Mouse (Mus musculus): ENCODE measurements around the gene Lgals2. TPM values are rescaled to one million over a fixed set of nuclear protein-coding genes. Genes with fewer than 3 reads are reported as not detected.
"Not testable (repeated sequence)": the region's sequence is repeated elsewhere in the genome, so short reads cannot be mapped to it uniquely, and the experiment has no call there.

The Lgals2 gene
- total RNA-seq, 2 experiments from 2014 or later: not detected

GRCm38 (mm10) chr15:78876258-78876696 lies 20.9 kb upstream of the Lgals2 start:
- peak; percentile 83 to 91 for DNase-seq (ENCODE audit: low spot score in 2 of 2)
- intact Hi-C loops (cut with DNase I): no loop called here

GRCm38 (mm10) chr15:78875537-78875936 lies 20.2 kb upstream of the Lgals2 start:
- no peak for DNase-seq (ENCODE audit: low spot score in 2 of 2)
- intact Hi-C loops (cut with DNase I): no loop called here

GRCm38 (mm10) chr15:78874989-78875388 lies 19.7 kb upstream of the Lgals2 start:
- DNase-seq (ENCODE audit: low spot score in 2 of 2): no peak
- intact Hi-C loops (cut with DNase I): loop anchor here (5.0 kb wide), 1 partner anchor 48 kb away; no protein-coding TSS in a partner anchor

- DNase-seq (ENCODE audit: low spot score in 2 of 2): no peak
- intact Hi-C loops (cut with DNase I): loop anchor here (5.0 kb wide), 1 partner anchor 47 kb away; no protein-coding TSS in a partner anchor
Observed at GRCm38 (mm10) chr15:78873803-78874435, 18.6 kb upstream of the Lgals2 start.

- intact Hi-C loops (cut with DNase I): loop anchor here (5.0 kb wide), 1 partner anchor 45 kb away; no protein-coding TSS in a partner anchor
Observed at GRCm38 (mm10) chr15:78872021-78872608, 16.8 kb upstream of the Lgals2 start.

DNA sequence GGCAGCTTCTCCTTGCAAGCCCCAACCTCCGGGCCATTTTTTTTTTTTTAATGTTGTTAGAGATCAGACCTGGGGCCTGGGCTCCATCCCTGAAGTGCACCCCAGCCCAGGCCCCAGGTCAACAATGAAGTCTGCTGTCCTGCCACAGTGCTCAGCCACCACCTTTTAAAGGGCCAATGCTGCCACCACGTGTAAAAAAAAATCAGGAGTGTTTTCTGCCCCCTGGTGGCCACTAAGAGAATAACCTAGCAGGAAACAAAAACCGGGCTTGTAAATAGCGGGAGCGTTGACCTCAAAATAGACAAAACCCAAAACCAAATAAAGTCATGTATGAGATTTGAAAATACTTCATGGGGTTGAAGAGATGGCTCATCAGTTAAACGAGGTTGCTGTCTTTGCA lies 14.4 kb upstream of the Lgals2 start:
- intact Hi-C loops (cut with DNase I): loop anchor here (5.0 kb wide), 1 partner anchor 42 kb away; no protein-coding TSS in a partner anchor
- DNase-seq (ENCODE audit: low spot score in 2 of 2): peak in 1 of 2 experiments; percentile 52

More at GRCm38 (mm10) chr15:78872021-78872608, 16.8 kb upstream of the Lgals2 start:
- no peak for DNase-seq (ENCODE audit: low spot score in 2 of 2)

DNA sequence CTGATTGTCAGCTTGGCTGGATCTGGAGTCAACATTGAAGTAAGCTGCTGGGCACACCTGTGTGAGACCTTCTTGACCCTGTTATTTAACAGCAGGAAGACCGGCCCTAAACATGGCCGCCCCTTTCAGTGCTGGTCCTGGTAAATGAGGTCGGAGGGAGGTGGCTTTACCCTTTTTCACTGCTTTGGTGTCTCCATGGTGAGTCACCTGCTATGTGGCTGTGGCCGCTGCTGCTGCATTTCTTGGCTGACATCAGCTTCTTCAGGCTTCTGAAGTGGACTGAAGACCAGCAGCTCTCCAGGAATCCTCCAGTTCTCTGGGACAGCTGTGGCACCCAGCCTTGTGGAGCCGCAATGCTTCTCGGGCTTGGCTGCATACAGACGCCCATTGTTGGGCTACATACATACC lies 13.5 kb upstream of the Lgals2 start:
- DNase-seq (ENCODE audit: low spot score in 2 of 2): no peak
- intact Hi-C loops (cut with DNase I): no loop called here

GRCm38 (mm10) chr15:78868398-78868797 lies 13.1 kb upstream of the Lgals2 start:
- intact Hi-C loops (cut with DNase I): no loop called here
- peak in 1 of 2 experiments; percentile 44 for DNase-seq (ENCODE audit: low spot score in 2 of 2)

- no peak for DNase-seq (ENCODE audit: low spot score in 2 of 2)
- intact Hi-C loops (cut with DNase I): no loop called here
Observed at GRCm38 (mm10) chr15:78863852-78864253, 8.5 kb upstream of the Lgals2 start.

DNA sequence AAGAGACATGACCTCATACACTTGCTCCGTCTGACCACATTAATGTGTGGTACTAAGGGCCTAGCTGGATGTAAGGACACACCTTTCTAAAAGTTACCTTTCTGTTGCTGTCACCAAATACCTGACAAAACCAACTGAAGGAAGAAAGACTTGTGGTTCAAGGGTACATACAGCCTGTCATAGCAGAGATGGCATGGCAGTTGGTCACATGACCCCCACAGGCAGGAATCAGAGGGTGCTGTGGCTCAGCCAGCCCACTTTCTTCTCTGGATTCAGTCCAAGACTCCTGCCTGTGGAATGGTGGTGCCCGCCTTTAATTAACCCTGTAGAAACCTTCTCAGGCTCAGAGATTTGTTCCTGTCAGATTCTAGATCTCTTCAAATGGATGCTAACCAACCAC lies 7.8 kb upstream of the Lgals2 start:
- no peak for DNase-seq (ENCODE audit: low spot score in 2 of 2)
- intact Hi-C loops (cut with DNase I): no loop called here

DNA sequence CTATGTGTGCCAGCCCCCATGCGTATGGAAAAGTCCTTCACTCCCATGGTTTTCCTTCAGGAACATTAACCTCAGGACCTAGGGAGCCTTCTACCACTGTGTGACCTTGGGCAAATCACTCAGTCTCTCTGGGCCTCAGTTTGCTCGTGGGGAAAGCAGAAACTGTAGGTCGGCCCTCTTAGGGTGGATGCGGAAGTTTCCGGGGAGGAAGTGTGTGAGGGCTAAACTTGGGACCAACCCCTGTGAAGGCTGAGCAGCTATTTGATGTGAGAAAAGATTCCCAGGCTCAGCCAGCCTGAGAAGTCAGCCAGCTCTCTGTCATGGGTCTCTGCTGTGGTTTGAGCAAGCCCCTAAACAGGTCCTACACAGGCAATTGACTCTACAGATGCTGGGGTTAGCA lies 7.0 kb upstream of the Lgals2 start:
- DNase-seq (ENCODE audit: low spot score in 2 of 2): no peak
- intact Hi-C loops (cut with DNase I): no loop called here

- no peak for DNase-seq (ENCODE audit: low spot score in 2 of 2)
- intact Hi-C loops (cut with DNase I): no loop called here
Observed at GRCm38 (mm10) chr15:78859714-78860113, 4.4 kb upstream of the Lgals2 start.

- intact Hi-C loops (cut with DNase I): no loop called here
- no peak for DNase-seq (ENCODE audit: low spot score in 2 of 2)
Observed at GRCm38 (mm10) chr15:78859311-78859710, 4.0 kb upstream of the Lgals2 start.

DNA sequence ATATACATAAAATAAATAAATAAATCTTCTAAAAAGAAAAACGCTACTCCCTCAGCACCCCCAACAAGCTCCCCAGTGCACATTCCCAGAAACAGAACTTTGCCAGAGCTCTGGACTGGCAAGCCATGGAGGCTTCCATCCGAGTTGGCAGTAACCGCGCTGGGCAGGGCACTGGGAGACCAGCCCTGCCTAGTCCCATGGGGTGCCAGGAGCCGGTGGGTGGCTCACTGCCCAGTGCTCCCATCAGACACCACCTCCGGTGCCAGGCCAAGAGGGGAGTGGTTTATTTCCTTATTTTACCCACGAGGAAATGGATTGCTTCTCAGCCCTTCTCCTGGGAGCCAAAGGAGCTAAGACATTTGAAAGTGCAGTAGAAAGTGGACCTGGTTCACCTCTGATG lies 1.7 kb upstream of the Lgals2 start:
- peak; percentile 33 to 43 for DNase-seq (ENCODE audit: low spot score in 2 of 2)
- intact Hi-C loops (cut with DNase I): no loop called here

DNA sequence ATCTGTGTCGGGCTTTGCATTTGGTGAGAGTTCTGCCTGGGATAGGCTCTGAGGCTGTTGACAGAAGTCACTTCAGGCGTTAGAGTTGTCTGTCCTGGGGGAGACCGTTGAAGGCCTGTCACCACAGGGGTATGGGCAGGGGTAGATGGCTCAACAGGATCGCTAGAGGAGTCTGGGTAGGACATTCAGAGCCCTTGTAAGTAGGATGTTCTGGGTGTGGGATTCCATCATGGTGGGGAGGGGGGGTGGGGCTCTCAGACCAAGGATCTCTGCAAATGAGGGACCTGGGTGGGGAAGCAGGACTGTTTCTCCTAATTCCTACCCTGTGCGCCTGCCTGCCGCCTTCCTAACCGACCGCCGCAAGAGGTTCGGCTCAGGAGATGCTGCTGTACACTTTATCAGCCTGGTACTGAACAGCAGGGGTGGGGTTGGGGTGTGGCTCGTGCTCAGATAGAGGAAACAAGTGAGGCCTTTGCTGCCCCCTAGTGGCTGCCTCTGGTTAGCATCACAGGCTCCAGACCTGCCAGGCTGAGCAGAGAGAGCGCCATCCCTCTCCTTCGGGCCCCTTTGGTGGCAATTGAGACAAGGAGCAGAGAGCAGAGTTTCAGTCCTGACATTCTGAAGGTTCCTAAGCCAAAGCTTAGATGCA lies 3.7 kb downstream of the Lgals2 start:
- intact Hi-C loops (cut with DNase I): no loop called here
- DNase-seq (ENCODE audit: low spot score in 2 of 2): peak; percentile 94 to 95

GRCm38 (mm10) chr15:78850944-78851343 lies 4.4 kb downstream of the Lgals2 start:
- intact Hi-C loops (cut with DNase I): no loop called here
- DNase-seq (ENCODE audit: low spot score in 2 of 2): no peak

- intact Hi-C loops (cut with DNase I): no loop called here
- no peak for DNase-seq (ENCODE audit: low spot score in 2 of 2)
Observed at GRCm38 (mm10) chr15:78850059-78850824, 5.1 kb downstream of the Lgals2 start.

DNA sequence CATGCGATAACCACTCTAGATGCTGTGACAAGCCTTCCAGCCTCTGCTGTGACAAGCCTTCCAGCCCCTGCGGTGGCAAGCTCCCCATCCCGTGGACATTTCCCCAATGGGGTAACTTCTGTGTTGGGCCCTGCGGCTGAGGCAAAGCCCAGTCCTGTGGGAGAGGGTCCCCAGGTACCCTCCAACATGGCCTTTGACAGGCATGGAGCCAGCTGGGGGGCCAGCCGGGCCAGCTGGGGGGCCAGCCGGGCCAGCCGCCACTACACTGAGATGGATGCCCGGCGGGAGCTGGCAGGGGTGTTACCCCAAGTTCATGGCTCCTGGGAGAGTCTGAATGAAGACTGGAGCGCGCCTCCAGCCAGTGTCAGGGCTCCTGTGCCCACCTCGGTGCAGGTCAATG lies 5.8 kb downstream of the Lgals2 start:
- intact Hi-C loops (cut with DNase I): loop anchor here (5.0 kb wide), 1 partner anchor 222 kb away; no protein-coding TSS in a partner anchor
- DNase-seq (ENCODE audit: low spot score in 2 of 2): no peak

GRCm38 (mm10) chr15:78848467-78848866 lies 6.9 kb downstream of the Lgals2 start:
- peak; percentile 59 to 84 for DNase-seq (ENCODE audit: low spot score in 2 of 2)
- intact Hi-C loops (cut with DNase I): loop anchor here (1.0 to 5.0 kb wide), 2 partner anchors 22 to 221 kb away; no protein-coding TSS in a partner anchor

DNA sequence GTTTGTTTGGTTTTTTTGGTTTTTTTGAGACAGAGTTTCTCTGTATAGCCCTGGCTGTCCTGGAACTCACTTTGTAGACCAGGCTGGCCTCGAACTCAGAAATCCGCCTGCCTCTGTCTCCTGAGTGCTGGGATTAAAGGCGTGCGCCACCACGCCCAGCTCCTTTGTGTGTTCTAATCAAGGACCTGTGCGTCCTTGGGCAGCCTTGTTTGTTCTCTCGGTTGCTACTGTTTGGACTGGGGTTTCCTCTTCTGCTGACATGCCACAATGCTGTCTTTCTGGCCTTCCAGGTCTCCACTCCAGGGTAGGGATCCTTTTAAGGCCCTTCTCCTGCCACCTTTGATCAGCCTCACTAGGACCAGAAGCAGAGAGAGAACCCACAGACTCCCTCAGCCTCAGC lies 8.5 kb downstream of the Lgals2 start:
- DNase-seq (ENCODE audit: low spot score in 2 of 2): not testable (repeated sequence)
- intact Hi-C loops (cut with DNase I): loop anchor here (5.0 kb wide), 1 partner anchor 220 kb away; no protein-coding TSS in a partner anchor

All from left cerebral cortex, postnatal 14 days (tissue).